Mouse (Mus musculus) mouse embryonic stem cell (cell line): ENCODE measurements around the gene Vps45.

Source experiments
- in situ Hi-C, 2 experiments: fragments of 300-500 bp; cut with MboI; formaldehyde crosslinking; loops; 1 replicate in 1 of 2; 3 replicates in 1 of 2; pipeline ENCODE4 v1.14.3; 2019 to 2020; ENCODE audit warnings: low sequenced_read_pairs in 2 of 2, low pct_unique_long_range_greater_than_20kb in 1 of 2, mixed read lengths in 1 of 2; ENCODE audit not compliant: unreplicated experiment in 1 of 2

Vps45 gene

GRCm38 (mm10) chr3:96082714-96083508 lies 24.6 kb upstream of the Vps45 start:
- in situ Hi-C loops: loop anchor here in 1 of 2 experiments (25.0 kb wide), 1 partner anchor 329 kb away; no protein-coding TSS in a partner anchor

GRCm38 (mm10) chr3:96082100-96082499 lies 23.8 kb upstream of the Vps45 start:
- in situ Hi-C loops: loop anchor here in 1 of 2 experiments (25.0 kb wide), 1 partner anchor 330 kb away; no protein-coding TSS in a partner anchor

DNA sequence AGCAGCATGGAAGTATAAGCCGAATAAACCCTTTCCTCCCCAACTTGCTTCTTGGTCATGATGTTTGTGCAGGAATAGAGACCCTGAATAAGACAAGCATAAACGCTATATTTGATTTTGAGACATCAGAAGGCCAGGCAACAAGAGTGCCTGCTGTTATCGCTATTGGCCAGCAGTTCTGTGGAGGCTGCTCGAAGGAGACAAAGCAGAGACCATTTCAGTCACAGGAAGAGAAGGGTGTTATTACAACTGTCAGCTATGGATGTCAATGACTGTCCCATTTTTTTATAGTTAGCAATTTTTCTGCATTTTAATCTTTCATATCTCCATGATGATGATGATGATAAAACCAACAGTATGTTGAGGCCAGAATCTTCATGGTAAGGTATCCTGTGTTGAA lies 23.4 kb upstream of the Vps45 start:
- in situ Hi-C loops: loop anchor here in 1 of 2 experiments (25.0 kb wide), 1 partner anchor 331 kb away; no protein-coding TSS in a partner anchor

DNA sequence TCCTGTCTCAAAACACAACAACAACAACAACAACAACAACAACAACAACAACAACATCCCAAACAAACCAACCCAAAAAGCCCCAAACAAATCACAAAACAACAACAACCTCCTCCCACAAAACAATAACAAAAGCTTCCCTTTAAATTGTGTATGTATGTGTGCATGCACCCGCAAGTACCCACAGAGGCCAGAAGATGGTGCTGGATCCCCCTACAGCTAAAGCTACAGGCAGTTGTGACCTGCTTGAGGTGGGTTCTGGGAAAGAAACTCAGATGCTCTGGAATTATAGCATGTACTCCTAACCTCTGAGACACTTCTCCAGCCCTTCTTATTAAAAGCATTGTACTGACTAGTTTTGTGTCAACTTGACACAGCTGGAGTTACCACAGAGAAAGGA lies 22.7 kb upstream of the Vps45 start:
- in situ Hi-C loops: loop anchor here in 1 of 2 experiments (25.0 kb wide), 1 partner anchor 331 kb away; no protein-coding TSS in a partner anchor

DNA sequence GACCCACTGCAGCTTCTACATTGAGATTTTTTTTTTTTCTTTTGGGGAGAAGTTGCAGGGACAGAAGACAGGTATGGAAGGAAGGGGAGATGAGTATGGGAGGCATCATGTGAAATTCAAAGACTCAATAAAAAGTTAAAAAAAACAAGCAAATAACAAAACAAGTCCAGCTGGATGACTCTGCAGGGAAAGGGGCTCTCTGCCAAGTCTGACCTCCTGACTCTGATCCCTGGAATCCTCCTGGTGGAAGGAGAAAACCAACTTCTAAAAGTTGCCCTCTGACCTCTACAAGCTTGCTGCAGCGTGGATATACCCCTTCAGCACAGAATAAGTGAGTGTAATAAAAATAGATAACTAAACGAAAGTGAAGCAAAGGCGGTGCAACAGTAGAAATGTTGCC lies 20.4 kb upstream of the Vps45 start:
- in situ Hi-C loops: loop anchor here in 1 of 2 experiments (25.0 kb wide), 1 partner anchor 334 kb away; no protein-coding TSS in a partner anchor

DNA sequence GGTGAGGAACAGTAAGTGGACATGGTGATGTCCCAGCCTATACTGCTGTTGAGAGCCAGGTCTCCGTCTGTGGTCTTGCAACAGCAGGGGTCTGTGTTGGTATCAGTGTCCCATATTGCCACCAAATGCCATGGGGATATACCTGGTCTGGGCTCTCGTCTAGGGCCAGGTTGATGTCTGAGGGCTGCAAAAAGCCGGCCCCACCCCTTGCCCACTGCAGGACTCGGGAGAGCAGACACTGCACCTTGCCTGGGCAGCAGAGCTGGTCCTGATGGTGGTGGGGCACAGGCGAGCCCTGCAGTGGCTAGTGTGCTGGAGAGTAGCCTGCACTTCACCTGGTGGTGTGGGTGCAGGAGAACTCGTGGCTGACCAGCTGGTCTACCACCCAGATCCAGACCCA lies 19.8 kb upstream of the Vps45 start:
- in situ Hi-C loops: loop anchor here in 1 of 2 experiments (25.0 kb wide), 1 partner anchor 334 kb away; no protein-coding TSS in a partner anchor

DNA sequence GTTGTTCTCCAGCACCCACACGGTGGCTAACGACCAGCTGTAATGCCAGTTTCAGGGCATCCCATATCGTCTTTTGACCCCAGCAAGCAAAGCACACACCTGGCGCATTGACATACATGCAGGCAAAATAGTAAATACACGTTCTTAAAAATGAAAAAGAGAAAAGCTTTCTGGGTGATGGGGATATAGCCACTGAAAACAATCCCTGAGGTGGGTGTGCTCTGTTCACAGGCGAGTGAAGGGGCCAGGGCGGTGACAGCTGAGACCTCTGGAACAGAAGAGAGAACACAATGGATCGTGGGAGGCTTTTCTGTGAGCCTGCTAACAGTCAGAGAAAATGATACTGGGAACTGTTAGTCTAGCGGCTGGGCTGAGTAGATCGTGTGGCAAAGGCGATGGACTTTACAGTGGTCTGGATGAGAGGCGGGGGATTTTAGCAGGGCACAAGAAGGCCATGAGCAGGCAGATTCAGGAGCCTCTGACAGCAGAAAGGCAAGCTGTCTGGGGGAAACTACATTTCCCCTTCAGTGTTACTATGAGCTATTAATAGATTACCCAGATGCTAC lies 14.7 kb upstream of the Vps45 start:
- in situ Hi-C loops: loop anchor here in 1 of 2 experiments (5.0 kb wide), 1 partner anchor 84 kb away; no protein-coding TSS in a partner anchor

DNA sequence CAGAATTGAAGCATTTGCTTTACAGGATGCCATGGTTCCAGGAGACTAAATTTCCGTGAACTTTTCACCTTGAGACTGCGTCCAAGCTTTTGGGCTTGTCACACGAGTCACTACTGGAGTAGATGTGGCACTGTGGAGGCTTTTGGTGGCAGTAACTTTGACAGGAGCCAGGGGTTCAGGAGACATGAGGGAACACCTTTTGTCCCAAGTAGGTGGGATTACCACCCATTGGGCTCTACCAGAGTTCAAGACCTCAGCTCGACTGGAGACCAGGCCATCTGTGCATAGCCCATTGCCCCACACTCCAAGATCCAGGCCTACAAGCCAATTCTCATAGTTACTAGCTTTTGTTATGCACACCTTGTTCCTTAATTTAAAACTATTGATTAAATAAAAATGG lies 12.0 kb upstream of the Vps45 start:
- in situ Hi-C loops: loop anchor here in 1 of 2 experiments (5.0 kb wide), 1 partner anchor 87 kb away; no protein-coding TSS in a partner anchor

GRCm38 (mm10) chr3:96069542-96069941 lies 11.3 kb upstream of the Vps45 start:
- in situ Hi-C loops: no loop called here

GRCm38 (mm10) chr3:96069046-96069445 lies 10.8 kb upstream of the Vps45 start:
- in situ Hi-C loops: no loop called here

GRCm38 (mm10) chr3:96066741-96067140 lies 8.5 kb upstream of the Vps45 start:
- in situ Hi-C loops: no loop called here

DNA sequence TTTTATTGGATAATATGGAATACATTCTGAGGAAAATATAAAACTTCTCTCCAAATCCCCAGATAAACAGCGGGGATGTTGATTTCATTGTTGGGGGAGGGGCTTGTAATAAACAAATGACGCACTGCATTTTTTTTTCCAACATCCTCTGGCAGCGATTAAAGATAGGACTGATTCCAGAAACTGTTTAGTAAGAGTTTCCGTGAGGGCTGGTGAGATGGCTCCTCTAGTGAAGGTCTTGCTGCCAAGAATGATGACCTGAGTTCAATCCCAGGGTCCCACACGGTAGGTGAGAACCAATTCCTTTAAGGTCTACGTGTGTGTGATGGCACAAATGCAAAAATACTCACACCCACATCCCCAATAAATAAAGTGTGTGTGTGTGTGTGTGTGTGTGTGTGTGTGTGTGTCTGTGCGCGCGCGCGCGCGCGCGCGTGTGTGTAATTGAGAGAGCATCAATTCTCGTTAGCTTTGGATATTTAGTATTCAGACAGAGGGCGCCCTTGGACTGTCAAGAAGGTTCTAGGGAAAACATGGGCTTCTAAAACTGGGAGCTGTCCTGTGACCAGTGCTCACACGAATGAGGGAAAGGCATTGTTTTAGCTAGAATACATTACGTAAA lies 7.6 kb upstream of the Vps45 start:
- in situ Hi-C loops: no loop called here

DNA sequence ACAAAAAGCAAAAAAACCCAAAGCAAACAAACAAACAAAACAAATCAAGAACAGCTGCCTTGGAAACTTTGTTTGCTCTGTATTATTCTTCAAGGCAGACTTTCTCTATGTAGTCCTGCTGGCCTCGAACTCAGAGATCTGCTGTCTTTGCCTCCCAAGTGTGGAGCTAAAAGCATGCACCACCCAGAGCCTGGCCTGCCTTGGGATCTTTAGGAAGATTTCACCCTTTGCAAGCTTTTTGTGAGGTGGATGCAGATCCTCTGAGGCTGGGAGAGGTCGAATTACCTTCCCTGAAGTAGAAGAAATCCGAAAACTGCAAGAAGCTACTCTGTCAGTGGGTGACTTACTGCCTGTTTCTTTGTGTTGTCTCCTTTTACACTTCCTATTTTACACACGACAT lies 6.9 kb upstream of the Vps45 start:
- in situ Hi-C loops: no loop called here

GRCm38 (mm10) chr3:96064217-96064616 lies 6.0 kb upstream of the Vps45 start:
- in situ Hi-C loops: no loop called here

DNA sequence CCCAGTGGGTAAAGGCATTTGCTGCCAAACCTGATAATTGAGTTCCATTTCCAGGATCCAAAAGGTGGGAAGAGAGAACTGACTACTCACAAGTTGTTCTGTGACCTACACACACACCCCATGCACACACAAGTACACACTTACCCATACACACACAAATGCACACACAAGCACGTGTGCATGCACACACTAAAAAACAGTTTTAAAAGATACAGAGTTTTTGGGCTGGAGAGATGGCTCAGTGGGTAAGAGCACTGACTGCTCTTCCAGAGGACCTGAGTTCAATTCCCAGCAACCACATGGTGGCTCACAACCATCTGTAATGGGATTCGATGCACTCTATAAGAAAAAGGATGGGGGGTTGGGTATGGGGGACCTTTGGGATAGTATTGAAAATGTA lies 5.0 kb upstream of the Vps45 start:
- in situ Hi-C loops: no loop called here

DNA sequence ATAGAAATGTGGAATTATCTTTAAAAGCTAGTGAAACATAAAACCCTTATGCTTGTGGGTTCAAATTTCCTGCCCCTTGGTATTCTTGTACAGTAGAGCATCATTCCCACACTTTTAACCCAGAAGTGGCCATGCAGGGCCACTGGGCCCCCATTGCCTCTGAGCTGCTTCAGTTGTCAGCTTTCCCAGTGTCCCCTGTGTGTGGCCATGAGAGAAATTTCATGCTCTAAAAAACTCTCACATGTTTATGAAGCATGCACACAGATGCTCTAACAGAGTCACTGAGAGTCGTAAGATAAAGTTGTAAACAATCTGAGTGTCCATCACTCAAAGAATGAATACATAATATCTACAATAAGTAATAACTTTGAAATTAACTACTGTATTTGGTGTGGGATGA lies 1.9 kb upstream of the Vps45 start:
- in situ Hi-C loops: no loop called here

GRCm38 (mm10) chr3:96057747-96058204 lies 490 bp downstream of the Vps45 start:
- in situ Hi-C loops: loop anchor here (5.0 to 10.0 kb wide), 2 partner anchors 83 to 95 kb away; no protein-coding TSS in a partner anchor

GRCm38 (mm10) chr3:96056031-96056430 lies 2.2 kb downstream of the Vps45 start:
- in situ Hi-C loops: loop anchor here (5.0 to 10.0 kb wide), 2 partner anchors 81 to 94 kb away; no protein-coding TSS in a partner anchor

- in situ Hi-C loops: loop anchor here (5.0 to 10.0 kb wide), 2 partner anchors 80 to 93 kb away; no protein-coding TSS in a partner anchor
These were observed 3.0 kb downstream of the Vps45 start for GRCm38 (mm10) chr3:96055294-96055693.
